25 mouse cellular contexts compared by ENCODE assay signal in genomic region chr1:69444722-69445121, GRCm38 (mm10).
"Had no signal": no experiment of that assay in that cellular context is flagged by ENCODE, and none has a peak within 500 bp of the region (broad histone marks: within the 10 kb centered on the region; RNA-seq: fewer than 3 reads in every experiment).

No protein-coding gene starts in this region.

- H3K27ac ChIP-seq: heart, adult 2 months; heart, embryonic 13.5 days; heart, embryonic 15.5 days; hindbrain, embryonic 13.5 days; hindbrain, embryonic 15.5 days; hindbrain, postnatal 0 days; kidney, postnatal 0 days; left cerebral cortex, adult 2 months; limb, embryonic 10.5 days; limb, embryonic 12.5 days; liver, embryonic 13.5 days had no signal

- H3K4me3 ChIP-seq: heart, adult 2 months; heart, embryonic 13.5 days; heart, embryonic 15.5 days; hindbrain, embryonic 13.5 days; hindbrain, embryonic 15.5 days; left cerebral cortex, adult 2 months; limb, embryonic 10.5 days; limb, embryonic 12.5 days; liver, embryonic 13.5 days had no signal

- ATAC-seq: forebrain, postnatal 0 days; hindbrain, postnatal 0 days had no signal

- DNase-seq: forebrain, postnatal 0 days; gastrocnemius, postnatal 14 days; gastrocnemius, postnatal 36 days; heart, adult 11 months; heart, adult 2 months; heart, postnatal 14 days; heart, postnatal 36 days; kidney, adult 18-20 months; kidney, adult 8-10 months; kidney, postnatal 14 days; kidney, postnatal 36 days; layer of hippocampus, adult 9-11 months; liver; liver, embryonic 13.5 days had no signal

- H3K9me3 ChIP-seq: heart, embryonic 13.5 days; heart, embryonic 15.5 days; hindbrain, embryonic 13.5 days; hindbrain, embryonic 15.5 days; limb, embryonic 10.5 days; limb, embryonic 12.5 days; liver, embryonic 13.5 days had no signal

- H3K36me3 ChIP-seq: heart, embryonic 13.5 days; heart, embryonic 15.5 days; hindbrain, embryonic 13.5 days; hindbrain, embryonic 15.5 days; limb, embryonic 10.5 days; limb, embryonic 12.5 days; liver, embryonic 13.5 days had no signal

- H3K4me2 ChIP-seq: heart, embryonic 11.5 days; heart, embryonic 13.5 days; heart, embryonic 15.5 days; hindbrain, embryonic 13.5 days; hindbrain, embryonic 15.5 days; limb, embryonic 12.5 days; liver, embryonic 11.5 days; liver, embryonic 13.5 days had no signal

- H3K27me3 ChIP-seq: heart, embryonic 13.5 days; heart, embryonic 15.5 days; hindbrain, embryonic 13.5 days; hindbrain, embryonic 15.5 days; limb, embryonic 12.5 days; liver, embryonic 13.5 days had no signal

- H3K9ac ChIP-seq: forebrain, postnatal 0 days; heart, embryonic 13.5 days; heart, embryonic 15.5 days; hindbrain, embryonic 13.5 days; hindbrain, embryonic 15.5 days; limb, embryonic 12.5 days; liver, embryonic 13.5 days had no signal

- H3K4me1 ChIP-seq: heart, embryonic 13.5 days; heart, embryonic 15.5 days; hindbrain, embryonic 13.5 days; hindbrain, embryonic 15.5 days; limb, embryonic 10.5 days; limb, embryonic 12.5 days; liver, embryonic 13.5 days had no signal
